Mouse (Mus musculus): Measurements from ENCODE around the gene Wbp2. TPM values are rescaled to one million over a fixed set of nuclear protein-coding genes. Genes with fewer than 3 reads are reported as not detected.
"Not testable (repeated sequence)": the region's sequence is repeated elsewhere in the genome, so short reads cannot be mapped to it uniquely, and the experiment has no call there.

The Wbp2 gene
- polyA plus RNA-seq, 1 experiment from 2014 or later = 92.4 TPM

GRCm38 (mm10) chr11:116098711-116099460 is 12.1 kb upstream of the Wbp2 start:
- peaks cover 1% of the 10 kb centered on the region; the same call in 1 of the 2 replicates for H3K27me3 ChIP-seq
- no peak overlapping the region for H3K9ac ChIP-seq (replicated peaks)
- no peak overlapping the region for H3K27ac ChIP-seq (replicated peaks)
- ATAC-seq (ENCODE audit: low FRiP score, low read depth) = no peak
- H3K4me1 ChIP-seq = peaks cover 15% of the 10 kb centered on the region
- peaks cover 5% of the 10 kb centered on the region; the same call in 1 of the 2 replicates for H3K9me3 ChIP-seq
- no peak overlapping the region for H3K4me2 ChIP-seq (replicated peaks)
- H3K36me3 ChIP-seq = no peaks in the 10 kb centered on the region
- WGBS = 82% methylated on average over 14 of the region's 14 CpGs
- H3K4me3 ChIP-seq = no peak overlapping the region

GRCm38 (mm10) chr11:116096213-116097108 is 9.7 kb upstream of the Wbp2 start:
- 89% methylated on average over 5 of the region's 5 CpGs for WGBS
- no peaks in the 10 kb centered on the region for H3K27me3 ChIP-seq
- H3K9ac ChIP-seq (replicated peaks) = no peak overlapping the region
- 0 out of 2 replicates have a peak, but pooled peaks cover 1% of the 10 kb centered on the region for H3K4me1 ChIP-seq
- H3K27ac ChIP-seq (replicated peaks) = no peak overlapping the region
- no peak for ATAC-seq (ENCODE audit: low FRiP score, low read depth)
- no peaks in the 10 kb centered on the region for H3K36me3 ChIP-seq
- H3K4me2 ChIP-seq (replicated peaks) = no peak overlapping the region
- H3K9me3 ChIP-seq = peaks cover 5% of the 10 kb centered on the region; the same call in 1 of the 2 replicates
- H3K4me3 ChIP-seq = no peak overlapping the region

GRCm38 (mm10) chr11:116095573-116095972 is 8.8 kb upstream of the Wbp2 start:
- 89% methylated on average over 3 of the region's 3 CpGs for WGBS
- no peak overlapping the region for H3K4me2 ChIP-seq (replicated peaks)
- H3K27me3 ChIP-seq = no peaks in the 10 kb centered on the region
- no peak for ATAC-seq (ENCODE audit: low FRiP score, low read depth)
- H3K27ac ChIP-seq (replicated peaks) = no peak overlapping the region
- no peak overlapping the region for H3K4me3 ChIP-seq
- H3K4me1 ChIP-seq = no peaks in the 10 kb centered on the region
- H3K9ac ChIP-seq (replicated peaks) = no peak overlapping the region
- H3K36me3 ChIP-seq = no peaks in the 10 kb centered on the region
- peaks cover 5% of the 10 kb centered on the region; the same call in 1 of the 2 replicates for H3K9me3 ChIP-seq

DNA sequence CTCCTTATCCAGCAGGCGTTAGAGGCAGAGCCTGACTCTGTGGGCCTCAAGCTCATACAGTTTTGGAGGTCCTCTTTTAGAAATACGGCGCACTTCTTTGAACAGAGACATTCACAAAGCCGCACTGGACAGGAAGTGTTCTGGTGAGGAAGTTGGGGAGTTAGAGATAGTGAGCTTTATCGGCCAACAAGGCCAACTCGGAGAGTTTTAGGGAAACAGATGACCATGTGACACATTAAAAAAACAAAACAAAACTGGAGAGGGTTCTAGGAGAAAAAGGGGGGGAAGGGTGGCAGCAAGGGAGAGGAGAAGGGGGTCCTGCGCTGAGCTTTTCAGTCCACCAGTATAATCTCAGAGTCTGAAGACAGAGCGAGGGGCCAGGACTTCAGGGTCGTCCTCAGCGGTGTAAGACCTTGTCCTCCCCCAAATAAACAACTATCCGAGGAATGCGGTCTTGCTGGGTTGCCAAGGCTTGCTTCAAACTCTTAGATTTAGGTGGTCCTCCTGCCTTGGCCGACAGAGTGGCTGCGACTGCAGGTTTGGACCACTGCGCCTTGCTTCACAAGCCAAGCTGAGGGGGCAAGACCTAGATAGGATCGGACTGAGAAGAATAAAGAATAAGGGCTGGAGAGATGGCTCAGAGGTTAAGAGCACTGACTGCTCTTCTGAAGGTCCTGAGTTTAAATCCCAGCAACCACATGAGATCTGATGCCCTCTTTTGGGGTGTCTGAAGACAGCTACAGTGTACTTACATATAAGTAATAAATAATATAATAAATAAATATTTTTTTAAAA is 7.2 kb upstream of the Wbp2 start:
- Histone ChIP-seq H3K4me2 (replicated peaks) (no peak overlapping the region), H3K36me3 (no peaks in the 10 kb centered on the region), H3K27me3 (no peaks in the 10 kb centered on the region), H3K4me3 (no peak overlapping the region), H3K9ac (replicated peaks) (no peak overlapping the region), H3K9me3 (peaks cover 5% of the 10 kb centered on the region; the same call in 1 of the 2 replicates), H3K27ac (replicated peaks) (no peak overlapping the region), H3K4me1 (no peaks in the 10 kb centered on the region)
- 69% methylated on average over 16 of the region's 16 CpGs for WGBS
- ATAC-seq (ENCODE audit: low FRiP score, low read depth) = no peak

GRCm38 (mm10) chr11:116092959-116093358 is 6.2 kb upstream of the Wbp2 start:
- not testable (repeated sequence) for ATAC-seq (ENCODE audit: low FRiP score, low read depth); H3K9ac ChIP-seq (replicated peaks); H3K9me3 ChIP-seq; H3K4me3 ChIP-seq; H3K27me3 ChIP-seq; H3K4me1 ChIP-seq; H3K4me2 ChIP-seq (replicated peaks); H3K36me3 ChIP-seq; H3K27ac ChIP-seq (replicated peaks)
- 90% methylated on average over 6 of the region's 6 CpGs for WGBS

GRCm38 (mm10) chr11:116091591-116091990 is 4.8 kb upstream of the Wbp2 start:
- H3K27ac ChIP-seq (replicated peaks) = no peak overlapping the region
- H3K9me3 ChIP-seq = peaks cover under 1% of the 10 kb centered on the region; the same call in 1 of the 2 replicates
- peaks cover 9% of the 10 kb centered on the region for H3K4me1 ChIP-seq
- no peak for ATAC-seq (ENCODE audit: low FRiP score, low read depth)
- H3K4me2 ChIP-seq (replicated peaks) = no peak overlapping the region
- H3K4me3 ChIP-seq = no peak overlapping the region
- WGBS = 88% methylated on average over 6 of the region's 6 CpGs
- no peak overlapping the region for H3K9ac ChIP-seq (replicated peaks)
- no peaks in the 10 kb centered on the region; the same call in 1 of the 2 replicates for H3K27me3 ChIP-seq
- no peaks in the 10 kb centered on the region for H3K36me3 ChIP-seq

GRCm38 (mm10) chr11:116089545-116089944 is 2.8 kb upstream of the Wbp2 start:
- no peak overlapping the region for H3K4me2 ChIP-seq (replicated peaks)
- H3K36me3 ChIP-seq = no peaks in the 10 kb centered on the region
- no peaks in the 10 kb centered on the region; the same call in 1 of the 2 replicates for H3K27me3 ChIP-seq
- H3K9ac ChIP-seq (replicated peaks) = no peak overlapping the region
- H3K4me3 ChIP-seq = no peak overlapping the region
- no peak overlapping the region for H3K27ac ChIP-seq (replicated peaks)
- H3K4me1 ChIP-seq = peaks cover 21% of the 10 kb centered on the region
- no peaks in the 10 kb centered on the region for H3K9me3 ChIP-seq
- WGBS = 93% methylated on average over 6 of the region's 6 CpGs
- ATAC-seq (ENCODE audit: low FRiP score, low read depth) = no peak

DNA sequence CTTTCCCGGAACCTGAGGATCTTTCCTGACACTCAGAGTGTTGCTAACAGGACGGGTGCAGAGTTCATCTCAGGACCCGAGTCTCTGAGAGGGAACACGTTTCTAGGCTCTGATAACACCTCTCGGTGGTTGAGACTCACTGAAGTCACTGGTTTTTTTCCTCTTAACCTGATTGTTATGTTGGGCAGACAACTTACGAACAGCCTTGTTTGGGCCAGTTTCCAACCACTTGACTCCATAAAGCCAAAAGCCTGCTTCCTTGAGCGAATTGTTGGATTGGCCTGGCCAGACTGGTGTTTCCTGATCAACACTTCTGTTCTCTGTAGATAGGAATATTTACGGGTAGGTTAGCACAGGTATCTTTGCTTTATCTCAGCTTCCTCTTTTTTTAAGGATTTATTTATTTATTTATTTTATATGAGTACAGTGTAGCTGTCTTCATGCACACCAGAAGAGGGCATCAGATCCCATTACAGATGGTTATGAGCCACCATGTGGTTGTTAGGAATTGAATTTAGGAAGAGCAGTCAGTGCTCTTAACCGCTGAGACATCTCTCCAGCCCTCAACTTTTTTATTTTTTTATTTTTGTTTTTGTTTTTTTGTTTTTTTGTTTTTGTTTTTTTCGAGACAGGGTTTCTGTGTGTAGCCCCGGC is 2.1 kb upstream of the Wbp2 start:
- no peaks in the 10 kb centered on the region; the same call in 1 of the 2 replicates for H3K27me3 ChIP-seq
- no peaks in the 10 kb centered on the region for H3K9me3 ChIP-seq
- 88% methylated on average over 11 of the region's 11 CpGs for WGBS
- H3K27ac ChIP-seq (replicated peaks) = no peak overlapping the region
- peaks cover 4% of the 10 kb centered on the region; the same call in 1 of the 2 replicates for H3K36me3 ChIP-seq
- H3K4me1 ChIP-seq = peaks cover 21% of the 10 kb centered on the region
- H3K9ac ChIP-seq (replicated peaks) = no peak overlapping the region
- no peak for ATAC-seq (ENCODE audit: low FRiP score, low read depth)
- no peak overlapping the region for H3K4me2 ChIP-seq (replicated peaks)
- H3K4me3 ChIP-seq = no peak overlapping the region

GRCm38 (mm10) chr11:116088188-116088587 is 1.4 kb upstream of the Wbp2 start:
- no peak overlapping the region for H3K27ac ChIP-seq (replicated peaks)
- peak overlapping the region; percentile 51; the same call in 1 of the 2 replicates for H3K4me2 ChIP-seq (replicated peaks)
- no peaks in the 10 kb centered on the region for H3K9me3 ChIP-seq
- WGBS = 87% methylated on average over 8 of the region's 8 CpGs
- H3K9ac ChIP-seq (replicated peaks) = peak overlapping the region; percentile 43; the same call in 1 of the 2 replicates
- 0 out of 2 replicates have a peak overlapping the region, but pooled peaks have one; percentile 56 for H3K4me3 ChIP-seq
- peaks cover 10% of the 10 kb centered on the region for H3K36me3 ChIP-seq
- H3K27me3 ChIP-seq = no peaks in the 10 kb centered on the region; the same call in 1 of the 2 replicates
- no peak for ATAC-seq (ENCODE audit: low FRiP score, low read depth)
- peaks cover 21% of the 10 kb centered on the region for H3K4me1 ChIP-seq

- Histone ChIP-seq H3K4me2 (replicated peaks) (peak overlapping the region; percentile 51), H3K9me3 (no peaks in the 10 kb centered on the region)
- WGBS = 5% methylated on average over 31 of the region's 31 CpGs
Observed at GRCm38 (mm10) chr11:116087194-116088130, 667 bp upstream of the Wbp2 start.

More at GRCm38 (mm10) chr11:116087194-116088130, 667 bp upstream of the Wbp2 start:
- H3K4me1 ChIP-seq = peaks cover 21% of the 10 kb centered on the region
- H3K27ac ChIP-seq (replicated peaks) = peak overlapping the region; percentile 58
- H3K27me3 ChIP-seq = no peaks in the 10 kb centered on the region; the same call in 1 of the 2 replicates
- peak overlapping the region; percentile 56 for H3K4me3 ChIP-seq
- H3K36me3 ChIP-seq = peaks cover 16% of the 10 kb centered on the region
- H3K9ac ChIP-seq (replicated peaks) = peak overlapping the region; percentile 43
- ATAC-seq (ENCODE audit: low FRiP score, low read depth) = peak; percentile 78

Measured in midbrain, embryonic 12.5 days (tissue).